Mouse (Mus musculus): ENCODE data around the gene Foxi2. TPM values are rescaled to one million over a fixed set of nuclear protein-coding genes. Genes with fewer than 3 reads are reported as not detected.

Gene Foxi2
- polyA plus RNA-seq, 1 experiment = 0.18 TPM

DNA sequence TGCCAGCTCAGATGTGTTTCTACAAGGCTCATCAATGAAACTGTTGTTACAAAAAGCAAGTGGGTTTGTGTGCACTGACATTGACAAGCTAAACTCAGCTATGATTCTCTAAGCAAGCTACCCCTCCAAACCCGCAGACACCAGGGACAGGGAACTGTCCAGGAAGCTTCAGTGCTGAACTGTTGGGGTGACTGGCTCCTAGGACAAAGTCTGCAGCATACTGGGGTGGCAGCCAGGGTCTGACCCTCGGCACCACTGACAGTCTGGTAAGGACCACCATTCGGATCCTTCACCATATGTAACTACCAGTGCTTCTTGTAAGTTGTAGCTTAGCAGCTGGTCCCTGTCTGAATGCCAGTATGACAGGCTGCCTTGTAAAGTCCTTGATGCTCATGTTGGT, 43.6 kb downstream of the Foxi2 start:
- DNase-seq = no peak
- H3K27me3 ChIP-seq (ENCODE audit: control insufficient read depth, insufficient read depth, low read length) = no peaks in the 10 kb centered on the region
- 57% methylated on average over 3 of the region's 3 CpGs for WGBS
- no peaks in the 10 kb centered on the region for H3K36me3 ChIP-seq (ENCODE audit: control insufficient read depth, insufficient read depth, low read length)
- no peak overlapping the region for H3K4me3 ChIP-seq (ENCODE audit: control insufficient read depth, insufficient read depth, low read length)
- no peaks in the 10 kb centered on the region for H3K4me1 ChIP-seq (replicated peaks; ENCODE audit: control insufficient read depth, insufficient read depth, low read length)
- TF ChIP-seq POLR2A (IDR thresholded peaks at IDR 0.05; ENCODE audit: control insufficient read depth, extremely low read depth, insufficient read depth, low read length, poor library complexity) (no peak), CTCF (IDR thresholded peaks at IDR 0.05; ENCODE audit: borderline replicate concordance, control insufficient read depth, extremely low read depth, insufficient read depth, low read length, poor library complexity) (no peak)
- no peak overlapping the region for H3K27ac ChIP-seq (ENCODE audit: control insufficient read depth, insufficient read depth, low read length)

Other genes with a start within 250 kb of the Foxi2 start
- not detected in 2 replicates for gene Nps, start 151.6 kb upstream of the Foxi2 start, polyA plus RNA-seq (2012; rRNA removed)
- 0.34 and 0.58 TPM in 2 replicates for gene Clrn3, start 118.3 kb downstream of the Foxi2 start, polyA plus RNA-seq (2012; rRNA removed)
- 19.7 and 19.9 TPM in 2 replicates for gene Ptpre, start 127.2 kb downstream of the Foxi2 start, polyA plus RNA-seq (2012; rRNA removed)

All from thymus, adult 2 months (tissue).